Mouse (Mus musculus): ENCODE data around the gene P2ry14. TPM values are rescaled to one million over a fixed set of nuclear protein-coding genes. Genes with fewer than 3 reads are reported as not detected.

The P2ry14 gene
- polyA plus RNA-seq (2015; fragmentation: Illumina TruSeq; extraction: RNeasy Lipid Tissue Mini Kit (QIAGEN cat#74804); ENCODE audit: insufficient read depth, low read depth, low replicate concordance), result 6.7 TPM

DNA sequence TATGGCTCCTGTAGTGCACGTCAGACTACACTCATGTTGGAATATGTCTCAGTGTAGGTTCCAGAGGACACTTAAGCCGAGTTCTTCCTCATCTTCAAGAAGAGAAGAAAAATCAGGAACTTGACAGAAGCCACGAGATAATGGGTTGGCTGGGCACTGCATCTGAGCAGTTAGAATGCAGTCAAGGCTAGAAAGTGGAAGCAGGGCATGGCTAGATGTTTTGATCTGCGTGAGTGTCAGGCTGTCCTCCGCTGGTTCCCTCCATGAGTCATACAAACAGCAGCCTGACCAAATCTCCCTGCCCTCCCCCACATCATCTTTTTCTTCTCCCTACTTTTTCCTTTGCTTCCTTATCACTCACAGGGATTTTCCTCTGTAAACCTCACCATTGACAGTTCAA lies at the start of gene P2ry14:
Gene P2ry14 (minus strand): TSS at position 195 of the 400 bp plus-strand sequence.

DNA sequence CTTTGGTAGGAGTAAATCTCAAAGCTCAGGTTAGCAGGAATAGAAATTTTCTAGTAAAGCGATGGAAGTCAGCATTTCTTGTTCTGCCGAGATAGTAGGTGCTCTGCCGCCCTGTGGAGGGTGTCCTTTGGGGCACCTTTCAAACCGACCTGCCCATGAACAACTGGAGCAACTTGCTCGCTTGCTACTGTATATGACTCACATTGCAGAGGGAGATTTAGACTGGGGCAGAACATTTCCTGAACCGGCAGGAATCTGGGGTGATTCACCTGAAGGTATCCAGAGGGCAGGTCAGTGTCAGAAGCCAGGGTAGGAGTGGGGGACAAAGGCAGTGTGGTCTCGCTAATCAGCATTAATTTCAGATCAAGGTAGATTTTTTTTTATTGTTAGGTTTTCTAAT lies 41.5 kb upstream of the P2ry14 start, which contains the start of gene Gpr87:
Gene Gpr87 (minus strand): TSS at position 167 of the 400 bp plus-strand sequence.

GRCm38 (mm10) chr3:59101218-59101986 lies 52.0 kb downstream of the P2ry14 start, which contains the start of gene Gpr171:
TSS of gene Gpr171 (minus strand) at chr3:59101821.

Other genes starting within 250 kb of the P2ry14 start
- gene Med12l, start 147.8 kb downstream of the P2ry14 start, polyA plus RNA-seq (2015; fragmentation: Illumina TruSeq; extraction: RNeasy Lipid Tissue Mini Kit (QIAGEN cat#74804); ENCODE audit: insufficient read depth, low read depth, low replicate concordance), result 0.42 TPM
- gene Gpr171, start 51.8 kb downstream of the P2ry14 start, polyA plus RNA-seq (2015; fragmentation: Illumina TruSeq; extraction: RNeasy Lipid Tissue Mini Kit (QIAGEN cat#74804); ENCODE audit: insufficient read depth, low read depth, low replicate concordance), result not detected
- not detected for gene Gpr87, start 41.5 kb upstream of the P2ry14 start, polyA plus RNA-seq (2015; fragmentation: Illumina TruSeq; extraction: RNeasy Lipid Tissue Mini Kit (QIAGEN cat#74804); ENCODE audit: insufficient read depth, low read depth, low replicate concordance)
- 1.1 TPM for gene P2ry13, start 57.3 kb upstream of the P2ry14 start, polyA plus RNA-seq (2015; fragmentation: Illumina TruSeq; extraction: RNeasy Lipid Tissue Mini Kit (QIAGEN cat#74804); ENCODE audit: insufficient read depth, low read depth, low replicate concordance)
- gene P2ry12, start 109.3 kb upstream of the P2ry14 start, polyA plus RNA-seq (2015; fragmentation: Illumina TruSeq; extraction: RNeasy Lipid Tissue Mini Kit (QIAGEN cat#74804); ENCODE audit: insufficient read depth, low read depth, low replicate concordance), result 0.74 TPM
- gene Igsf10, start 190.8 kb upstream of the P2ry14 start, polyA plus RNA-seq (2015; fragmentation: Illumina TruSeq; extraction: RNeasy Lipid Tissue Mini Kit (QIAGEN cat#74804); ENCODE audit: insufficient read depth, low read depth, low replicate concordance), result 1.0 TPM